Mouse (Mus musculus) frontal cortex, postnatal 25 days (tissue): ENCODE data around the gene Mthfd1l.
"Not testable (repeated sequence)": the region's sequence is repeated elsewhere in the genome, so short reads cannot be mapped to it uniquely, and the experiment has no call there.

Experiments used
- DNase-seq, 2 experiments: peaks; one replicate each; pipeline ENCODE4 v3.0.0; 2022; ENCODE audit warnings: low spot score in 2 of 2

Gene Mthfd1l

GRCm38 (mm10) chr10:4041691-4042090 lies 68.8 kb downstream of the Mthfd1l start:
- peak; percentile 22 to 27 for DNase-seq

- no peak for DNase-seq
Measured at GRCm38 (mm10) chr10:4044421-4044820, 71.5 kb downstream of the Mthfd1l start.

GRCm38 (mm10) chr10:4046496-4046895 lies 73.6 kb downstream of the Mthfd1l start:
- DNase-seq = no peak

- DNase-seq = no peak
Measured at GRCm38 (mm10) chr10:4047666-4048065, 74.7 kb downstream of the Mthfd1l start.

- no peak for DNase-seq
Measured at GRCm38 (mm10) chr10:4050236-4050635, 77.3 kb downstream of the Mthfd1l start.

- no peak for DNase-seq
Measured at GRCm38 (mm10) chr10:4052711-4053110, 79.8 kb downstream of the Mthfd1l start.

- no peak for DNase-seq
Measured at GRCm38 (mm10) chr10:4053278-4054061, 80.6 kb downstream of the Mthfd1l start.

- no peak for DNase-seq
Measured at GRCm38 (mm10) chr10:4054589-4054988, 81.7 kb downstream of the Mthfd1l start.

- no peak for DNase-seq
Measured at GRCm38 (mm10) chr10:4057397-4057796, 84.5 kb downstream of the Mthfd1l start.

GRCm38 (mm10) chr10:4057832-4058231 lies 84.9 kb downstream of the Mthfd1l start:
- DNase-seq = no peak

- no peak for DNase-seq
Measured at GRCm38 (mm10) chr10:4061071-4061987, 88.4 kb downstream of the Mthfd1l start.

GRCm38 (mm10) chr10:4063537-4063936 lies 90.6 kb downstream of the Mthfd1l start:
- no peak for DNase-seq

GRCm38 (mm10) chr10:4065295-4066084 lies 92.6 kb downstream of the Mthfd1l start:
- no peak for DNase-seq

- DNase-seq = no peak
Measured at GRCm38 (mm10) chr10:4069258-4069826, 96.4 kb downstream of the Mthfd1l start.

- no peak for DNase-seq
Measured at GRCm38 (mm10) chr10:4070061-4070460, 97.1 kb downstream of the Mthfd1l start.

- no peak for DNase-seq
Measured at GRCm38 (mm10) chr10:4071069-4071844, 98.3 kb downstream of the Mthfd1l start.

- DNase-seq = no peak
Measured at GRCm38 (mm10) chr10:4071845-4072345, 99.0 kb downstream of the Mthfd1l start.

GRCm38 (mm10) chr10:4072491-4072890 lies 99.6 kb downstream of the Mthfd1l start:
- not testable (repeated sequence) for DNase-seq

- DNase-seq = no peak
Measured at GRCm38 (mm10) chr10:4078220-4078840, 105.4 kb downstream of the Mthfd1l start.
